Mouse (Mus musculus): Measurements from ENCODE around the gene Fubp1. TPM values are rescaled to one million over a fixed set of nuclear protein-coding genes. Genes with fewer than 3 reads are reported as not detected.

Gene Fubp1
- 1,505 and 1,947 TPM in 2 replicates for polyA plus RNA-seq (2012; ENCODE audit: low replicate concordance)

DNA sequence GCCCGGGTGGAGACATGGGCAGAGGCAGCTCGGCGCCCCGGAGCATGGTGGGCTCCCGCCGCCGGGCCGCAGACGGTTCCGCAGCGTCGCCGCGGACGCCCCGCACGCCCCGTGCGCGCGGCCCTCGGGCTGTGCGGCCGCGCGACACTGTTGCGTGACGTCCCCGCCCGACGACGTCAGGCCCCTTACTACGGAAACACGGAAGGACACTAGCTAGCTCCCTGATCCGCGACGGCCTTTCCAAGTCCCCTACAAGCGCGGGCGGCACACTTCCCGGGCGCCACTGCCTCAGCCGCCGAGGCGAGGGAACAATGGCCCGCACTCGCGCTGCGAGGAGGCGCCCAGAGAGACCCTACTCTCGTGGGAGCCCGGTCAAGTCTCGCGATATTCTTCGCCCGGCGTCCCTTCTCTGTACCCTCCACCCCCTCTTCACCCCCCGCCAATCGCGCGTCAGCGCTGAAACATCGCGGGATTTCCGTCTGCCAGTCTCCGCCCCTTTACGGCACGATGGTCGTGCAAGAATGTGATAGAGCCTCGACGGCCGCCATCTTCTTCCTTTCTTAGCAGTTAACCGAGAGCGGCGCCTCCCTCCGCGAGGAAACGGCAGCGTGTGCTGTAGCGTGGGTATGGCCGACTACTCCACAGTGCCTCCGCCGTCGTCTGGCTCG is at the start of gene Fubp1, which contains the start of gene Dnajb4:
Fubp1 (plus strand) TSS at position 456 of the 668 bp plus-strand sequence.
Dnajb4 (minus strand) TSS at position 336 of the 668 bp plus-strand sequence.

DNA sequence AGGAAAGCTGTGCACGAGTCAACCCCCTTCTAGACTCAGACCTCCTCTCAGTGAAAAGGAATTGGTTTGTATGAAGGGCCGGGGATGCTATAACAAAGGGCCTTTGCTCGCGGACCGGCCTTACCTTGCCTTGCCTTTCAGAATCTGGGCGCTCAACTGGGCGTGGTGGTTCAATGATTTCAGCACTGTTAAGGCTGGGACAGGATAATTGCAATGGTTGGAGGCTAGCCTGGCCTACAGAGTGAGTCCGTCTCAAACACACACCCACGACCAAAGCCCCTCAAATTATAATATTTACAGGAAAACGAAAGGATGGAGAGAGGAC is 44.2 kb upstream of the Fubp1 start, which contains the start of gene Gipc2:
Gipc2 (minus strand) TSS at position 132 of the 325 bp plus-strand sequence.

DNA sequence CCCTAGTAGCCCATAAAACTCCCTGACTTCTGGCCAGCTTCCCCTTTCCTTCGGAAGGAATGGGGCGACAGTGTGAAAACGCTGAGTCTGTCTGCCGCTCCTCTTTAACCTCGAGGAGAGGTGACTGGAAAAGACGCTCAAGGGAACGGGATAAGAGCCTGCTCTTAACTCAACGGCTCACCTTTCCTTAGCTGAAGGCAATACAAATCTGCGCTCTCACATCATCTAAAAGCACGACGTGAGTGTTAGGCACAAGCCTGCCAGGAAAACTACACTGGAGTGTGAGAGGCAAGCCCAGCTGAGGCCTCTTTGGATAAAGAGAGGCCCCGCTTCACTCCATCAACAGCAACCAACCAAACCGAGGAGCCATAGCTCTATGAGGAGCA is 55.8 kb downstream of the Fubp1 start, which contains the start of gene Nexn:
Nexn (minus strand) TSS at position 315 of the 386 bp plus-strand sequence.

Other genes with a start within 250 kb of the Fubp1 start
- not detected in 2 replicates for gene Gipc2, start 44.2 kb upstream of the Fubp1 start, polyA plus RNA-seq (2012; ENCODE audit: low replicate concordance)
- gene Dnajb4, start 120 bp upstream of the Fubp1 start, polyA plus RNA-seq (2012; ENCODE audit: low replicate concordance) = 0.96 and 5.8 TPM in 2 replicates
- gene Nexn, start 55.9 kb downstream of the Fubp1 start, polyA plus RNA-seq (2012; ENCODE audit: low replicate concordance) = 0.61 TPM in 1 of 2 replicates, not detected in the other
- gene Miga1, start 130.0 kb downstream of the Fubp1 start, polyA plus RNA-seq (2012; ENCODE audit: low replicate concordance) = 12.3 and 33.6 TPM in 2 replicates
- 3.0 and 11.8 TPM in 2 replicates for gene Usp33, start 136.1 kb downstream of the Fubp1 start, polyA plus RNA-seq (2012; ENCODE audit: low replicate concordance)
- gene Zzz3, start 185.1 kb downstream of the Fubp1 start, polyA plus RNA-seq (2012; ENCODE audit: low replicate concordance) = 1.4 and 6.1 TPM in 2 replicates